Mouse (Mus musculus) layer of hippocampus, postnatal 14 days (tissue): ENCODE results near the gene Oxa1l. TPM values are rescaled to one million over a fixed set of nuclear protein-coding genes. Genes with fewer than 3 reads are reported as not detected.
A peak's percentile ranks its signal among the peaks of the same experiment; 100 is the strongest.

Source experiments
- DNase-seq, 2 experiments: peaks; one replicate each; pipeline ENCODE4 v3.0.0; 2021 to 2022; ENCODE audit warnings: low spot score in 2 of 2, mixed read lengths in 1 of 2
- total RNA-seq, 2 experiments: library from RNA; stranded (reverse); gene quantifications; 2 replicates each; pipeline ENCODE4 v1.2.3; 2021

Gene Oxa1l
- total RNA-seq, 2 experiments from 2014 or later, result 57.3 to 59.2 TPM

- no peak for DNase-seq
These were observed 48.5 kb downstream of the Oxa1l start for GRCm38 (mm10) chr14:54409057-54409645.

GRCm38 (mm10) chr14:54409980-54410810, 49.6 kb downstream of the Oxa1l start:
- DNase-seq, result no peak

- DNase-seq, result no peak
These were observed 51.5 kb downstream of the Oxa1l start for GRCm38 (mm10) chr14:54412000-54412576.

- DNase-seq, result peak in 1 of 2 experiments; percentile 49
These were observed 52.1 kb downstream of the Oxa1l start for GRCm38 (mm10) chr14:54412629-54413170.

- DNase-seq, result no peak
These were observed 53.5 kb downstream of the Oxa1l start for GRCm38 (mm10) chr14:54413877-54414700.

- DNase-seq, result no peak
These were observed 54.8 kb downstream of the Oxa1l start for GRCm38 (mm10) chr14:54415241-54416020.

- DNase-seq, result no peak
These were observed 55.7 kb downstream of the Oxa1l start for GRCm38 (mm10) chr14:54416229-54416775.

- DNase-seq, result no peak
These were observed 56.2 kb downstream of the Oxa1l start for GRCm38 (mm10) chr14:54416830-54417229.

- no peak for DNase-seq
These were observed 57.0 kb downstream of the Oxa1l start, which contains the start of gene Slc7a7 for GRCm38 (mm10) chr14:54417623-54418081. Slc7a7 (minus strand) TSS chr14:54417780.

Other genes starting within 250 kb of the Oxa1l start
- gene Dad1, start 106.7 kb upstream of the Oxa1l start, total RNA-seq, result 100 to 1,000 TPM; 123 to 124 TPM
- gene Abhd4, start 106.6 kb upstream of the Oxa1l start, total RNA-seq, result 10 to 100 TPM; 56.1 to 58.9 TPM
- not detected for gene Olfr49, start 75.9 kb upstream of the Oxa1l start, total RNA-seq
- gene Slc7a7, start 56.9 kb downstream of the Oxa1l start, total RNA-seq, result 1 to 10 TPM; 2.4 to 2.5 TPM
- gene Mrpl52, start 66.1 kb downstream of the Oxa1l start, total RNA-seq, result 10 to 100 TPM; 92.7 to 96.6 TPM
- gene Mmp14, start 70.8 kb downstream of the Oxa1l start, total RNA-seq, result 10 to 100 TPM; 20.0 to 29.8 TPM
- 10 to 100 TPM; 40.3 to 45.1 TPM for gene Lrp10, start 103.3 kb downstream of the Oxa1l start, total RNA-seq
- 10 to 100 TPM; 31.3 to 33.2 TPM for gene Rem2, start 115.3 kb downstream of the Oxa1l start, total RNA-seq
- 10 to 100 TPM; 74.9 to 75.2 TPM for gene Prmt5, start 156.7 kb downstream of the Oxa1l start, total RNA-seq
- gene Haus4, start 193.8 kb downstream of the Oxa1l start, total RNA-seq, result 1 to 10 TPM; 4.1 to 4.2 TPM
- 1 to 10 TPM; 2.6 to 3.2 TPM for gene Ajuba, start 216.7 kb downstream of the Oxa1l start, total RNA-seq
- 1 to 10 TPM; 4.3 to 5.6 TPM for gene 4931414P19Rik, start 245.2 kb downstream of the Oxa1l start, total RNA-seq